Mouse (Mus musculus) hindbrain, postnatal 0 days (tissue): ENCODE data around the gene Mvd. TPM values are rescaled to one million over a fixed set of nuclear protein-coding genes. Genes with fewer than 3 reads are reported as not detected.

Experiments
- ATAC-seq: fragments of 200-750 bp; cut with Nextera tagmentation; 2 replicates; pipeline ENCODE4 v1.8.0; 2017; ENCODE audit warnings: mild to moderate bottlenecking, moderate TSS enrichment, moderate library complexity
- DNase-seq: peaks from one replicate; pipeline ENCODE4 v3.0.0-alpha.2; 2015; ENCODE audit warnings: low spot score
- H3K27ac ChIP-seq: fragments of 300-500 bp; sonication (generic); 2 replicates; pipeline ENCODE4 v1.5.1; 2014; ENCODE audit warnings: mild to moderate bottlenecking
- H3K27me3 ChIP-seq: fragments of 300-500 bp; sonication (generic); 2 replicates; pipeline ENCODE4 v1.6.1; 2014; ENCODE audit warnings: low read length, mixed read lengths; ENCODE audit not compliant: insufficient read depth
- H3K36me3 ChIP-seq: fragments of 300-500 bp; sonication (generic); 2 replicates; pipeline ENCODE4 v1.6.1; 2014; ENCODE audit warnings: low read length, mixed read lengths; ENCODE audit not compliant: insufficient read depth
- H3K4me1 ChIP-seq: fragments of 300-500 bp; sonication (generic); 2 replicates; pipeline ENCODE4 v1.6.1; 2014; ENCODE audit warnings: antibody characterized with exemption, low read length, mixed read lengths; ENCODE audit not compliant: insufficient read depth
- H3K4me2 ChIP-seq: fragments of 300-500 bp; sonication (generic); 2 replicates; pipeline ENCODE4 v1.6.1; 2014; ENCODE audit warnings: low read depth, mild to moderate bottlenecking, low read length, moderate library complexity, mixed read lengths
- H3K4me3 ChIP-seq: fragments of 300-500 bp; sonication (generic); 2 replicates; pipeline ENCODE4 v1.5.1; 2014; ENCODE audit warnings: low read length
- H3K9ac ChIP-seq: fragments of 300-500 bp; sonication (generic); replicated peaks from 2 replicates; pipeline ENCODE4 v1.6.1; 2014; ENCODE audit warnings: mild to moderate bottlenecking, low read length, moderate library complexity, mixed read lengths
- H3K9me3 ChIP-seq: fragments of 300-500 bp; sonication (generic); 2 replicates; pipeline ENCODE4 v1.6.1; 2016; ENCODE audit warnings: low read length, mixed read lengths
- CTCF ChIP-seq: IDR thresholded peaks from 2 replicates; pipeline ENCODE4 v1.5.1; 2016; ENCODE audit warnings: antibody characterized with exemption, control low read depth, low read depth
- WGBS: fragments of 180-500 bp; shearing (Covaris S2); extraction: QIAGEN DNeasy Blood & Tissue Kit; methylation state at CpG from one replicate; pipeline ENCODE4 v1.1.7; 2014; 5-methylcytosine and 5-hydroxymethylcytosine counted together
- polyA plus RNA-seq: library from polyadenylated mRNA; unstranded; fragments of >200 nt; fragmentation: Nextera tagmentation; extraction: Ambion mirVana; gene quantifications from 2 replicates; pipeline ENCODE4 v1.2.1, GENCODE M21; 2015
- total RNA-seq: library from RNA; depleted of rRNA; stranded (reverse); fragments of >200 nt; gene quantifications from 2 replicates; pipeline ENCODE4 v1.2.3, GENCODE M21; 2014

Mvd gene
- total and polyA plus RNA-seq, 2 experiments from 2014 or later = 55.2 to 89.6 TPM

- H3K9me3 ChIP-seq = no peaks in the 10 kb centered on the region
- H3K27ac ChIP-seq = no peak overlapping the region
- H3K4me2 ChIP-seq = no peak overlapping the region
- no peaks in the 10 kb centered on the region for H3K27me3 ChIP-seq
- no peaks in the 10 kb centered on the region for H3K4me1 ChIP-seq
- TF ChIP-seq CTCF = no peak
- no peak overlapping the region for H3K9ac ChIP-seq
- ATAC-seq = no peak
- DNase-seq = no peak
- H3K4me3 ChIP-seq = no peak overlapping the region
- 82% methylated on average over 9 of the region's 9 CpGs for WGBS
- H3K36me3 ChIP-seq = peaks cover 86% of the 10 kb centered on the region
Measured at GRCm38 (mm10) chr8:122414311-122414710, 28.9 kb downstream of the Mvd start.

GRCm38 (mm10) chr8:122407678-122408077, 35.5 kb downstream of the Mvd start:
- no peak for TF ChIP-seq CTCF
- 89% methylated on average over 7 of the region's 7 CpGs for WGBS
- ATAC-seq = no peak

GRCm38 (mm10) chr8:122405146-122405805, 37.9 kb downstream of the Mvd start:
- no peaks in the 10 kb centered on the region for H3K9me3 ChIP-seq
- no peaks in the 10 kb centered on the region for H3K4me1 ChIP-seq
- H3K36me3 ChIP-seq = peaks cover 82% of the 10 kb centered on the region
- DNase-seq = no peak
- no peak overlapping the region for H3K9ac ChIP-seq
- H3K4me2 ChIP-seq = no peak overlapping the region
- H3K27me3 ChIP-seq = no peaks in the 10 kb centered on the region
- H3K4me3 ChIP-seq = no peak overlapping the region
- no peak overlapping the region for H3K27ac ChIP-seq
- ATAC-seq = no peak
- WGBS = 94% methylated on average over 9 of the region's 9 CpGs
- no peak for TF ChIP-seq CTCF

More at GRCm38 (mm10) chr8:122407678-122408077, 35.5 kb downstream of the Mvd start:
- Histone ChIP-seq H3K4me3 (no peak overlapping the region), H3K27ac (no peak overlapping the region), H3K9ac (no peak overlapping the region), H3K27me3 (no peaks in the 10 kb centered on the region), H3K4me2 (no peak overlapping the region), H3K9me3 (no peaks in the 10 kb centered on the region), H3K4me1 (no peaks in the 10 kb centered on the region), H3K36me3 (peaks cover 80% of the 10 kb centered on the region)
- DNase-seq = no peak

GRCm38 (mm10) chr8:122398186-122398585, 45.0 kb downstream of the Mvd start:
- ATAC-seq (no peak), DNase-seq (no peak)
- Histone ChIP-seq H3K9ac (no peak overlapping the region), H3K9me3 (no peaks in the 10 kb centered on the region), H3K36me3 (peaks cover 62% of the 10 kb centered on the region), H3K27ac (no peak overlapping the region), H3K4me3 (no peak overlapping the region), H3K4me2 (no peak overlapping the region), H3K27me3 (no peaks in the 10 kb centered on the region), H3K4me1 (no peaks in the 10 kb centered on the region)
- TF ChIP-seq CTCF = no peak
- 94% methylated on average over 9 of the region's 9 CpGs for WGBS

- H3K9ac ChIP-seq = no peak overlapping the region
- no peak overlapping the region for H3K27ac ChIP-seq
- no peaks in the 10 kb centered on the region for H3K27me3 ChIP-seq
- DNase-seq = peak; percentile 10
- peaks cover 54% of the 10 kb centered on the region for H3K36me3 ChIP-seq
- no peak for TF ChIP-seq CTCF
- H3K9me3 ChIP-seq = no peaks in the 10 kb centered on the region
- H3K4me1 ChIP-seq = no peaks in the 10 kb centered on the region
- H3K4me2 ChIP-seq = no peak overlapping the region
- no peak overlapping the region for H3K4me3 ChIP-seq
- ATAC-seq = no peak
- 67% methylated on average over 6 of the region's 6 CpGs for WGBS
Measured at GRCm38 (mm10) chr8:122395291-122395690, 47.9 kb downstream of the Mvd start.

- H3K9me3 ChIP-seq = no peaks in the 10 kb centered on the region
- no peaks in the 10 kb centered on the region for H3K27me3 ChIP-seq
- H3K4me3 ChIP-seq = no peak overlapping the region
- no peak for TF ChIP-seq CTCF
- H3K9ac ChIP-seq = no peak overlapping the region
- H3K27ac ChIP-seq = no peak overlapping the region
- H3K36me3 ChIP-seq = peaks cover 47% of the 10 kb centered on the region
- ATAC-seq = no peak
- no peak overlapping the region for H3K4me2 ChIP-seq
- H3K4me1 ChIP-seq = no peaks in the 10 kb centered on the region
- DNase-seq = no peak
Measured at GRCm38 (mm10) chr8:122393717-122394116, 49.5 kb downstream of the Mvd start.

GRCm38 (mm10) chr8:122390758-122391157, 52.5 kb downstream of the Mvd start:
- no peaks in the 10 kb centered on the region for H3K4me1 ChIP-seq
- no peak overlapping the region for H3K4me3 ChIP-seq
- no peaks in the 10 kb centered on the region for H3K27me3 ChIP-seq
- 87% methylated on average over 3 of the region's 3 CpGs for WGBS
- ATAC-seq = no peak
- H3K9me3 ChIP-seq = no peaks in the 10 kb centered on the region
- peaks cover 63% of the 10 kb centered on the region for H3K36me3 ChIP-seq
- no peak overlapping the region for H3K27ac ChIP-seq
- no peak overlapping the region for H3K4me2 ChIP-seq
- DNase-seq = no peak
- TF ChIP-seq CTCF = no peak
- H3K9ac ChIP-seq = no peak overlapping the region
